Mouse (Mus musculus): ENCODE results near the gene Ripor3.

GRCm38 (mm10) chr2:167989310-167989709 is 21.1 kb downstream of the Ripor3 start:
- TF ChIP-seq TAL1 (IDR thresholded peaks at IDR 0.05; ENCODE audit: low read length) = no peak
- no peak for TF ChIP-seq GATA1 (IDR thresholded peaks at IDR 0.05; ENCODE audit: low read length)

All from erythroblast, embryonic 14.5 days (primary cell).